Mouse (Mus musculus) midbrain, embryonic 16.5 days (tissue): ENCODE measurements around the gene Rab26. TPM values are rescaled to one million over a fixed set of nuclear protein-coding genes. Genes with fewer than 3 reads are reported as not detected.

Source experiments
- ATAC-seq: fragments of 200-750 bp; cut with Nextera tagmentation; 2 replicates; pipeline ENCODE4 v1.8.0; 2017; ENCODE audit warnings: moderate TSS enrichment
- H3K27ac ChIP-seq: fragments of 300-500 bp; sonication (generic); 2 replicates; pipeline ENCODE4 v1.5.1; 2014; ENCODE audit warnings: mild to moderate bottlenecking, low read length, mixed read lengths
- H3K27me3 ChIP-seq: fragments of 300-500 bp; sonication (generic); 2 replicates; pipeline ENCODE4 v1.6.1; 2014; ENCODE audit warnings: low read depth, low read length, mixed read lengths; ENCODE audit not compliant: control insufficient read depth, insufficient read depth
- H3K36me3 ChIP-seq: fragments of 300-500 bp; sonication (generic); 2 replicates; pipeline ENCODE4 v1.6.1; 2014; ENCODE audit warnings: mild to moderate bottlenecking, low read length, moderate library complexity, mixed read lengths; ENCODE audit not compliant: control insufficient read depth, insufficient read depth
- H3K4me1 ChIP-seq: fragments of 300-500 bp; sonication (generic); 2 replicates; pipeline ENCODE4 v1.6.1; 2014; ENCODE audit warnings: mild to moderate bottlenecking, low read length, mixed read lengths; ENCODE audit not compliant: control insufficient read depth, insufficient read depth
- H3K4me2 ChIP-seq: fragments of 300-500 bp; sonication (generic); 2 replicates; pipeline ENCODE4 v1.6.1; 2014; ENCODE audit warnings: mild to moderate bottlenecking, low read length, mixed read lengths
- H3K4me3 ChIP-seq: fragments of 300-500 bp; sonication (generic); 2 replicates; pipeline ENCODE4 v1.5.1; 2014; ENCODE audit warnings: low read depth, mild to moderate bottlenecking, low read length, moderate library complexity, mixed read lengths
- H3K9ac ChIP-seq: fragments of 300-500 bp; sonication (generic); 2 replicates; pipeline ENCODE4 v1.6.1; 2014; ENCODE audit warnings: low read depth, low read length, mixed read lengths
- H3K9me3 ChIP-seq: fragments of 300-500 bp; sonication (generic); replicated peaks from 2 replicates; pipeline ENCODE4 v1.6.1; 2014; ENCODE audit warnings: mild to moderate bottlenecking, low read length, mixed read lengths; ENCODE audit not compliant: control insufficient read depth, poor library complexity, severe bottlenecking
- WGBS: fragments of 180-500 bp; shearing (Covaris S2); extraction: QIAGEN DNeasy Blood & Tissue Kit; methylation state at CpG from one replicate; pipeline ENCODE4 v1.1.7; 2014; 5-methylcytosine and 5-hydroxymethylcytosine counted together
- polyA plus RNA-seq: library from polyadenylated mRNA; unstranded; fragments of >200 nt; fragmentation: Nextera tagmentation; extraction: Ambion mirVana; gene quantifications from 2 replicates; pipeline ENCODE4 v1.2.1, GENCODE M21; 2015

Gene Rab26
- polyA plus RNA-seq, 1 experiment from 2014 or later: 14.7 TPM

DNA sequence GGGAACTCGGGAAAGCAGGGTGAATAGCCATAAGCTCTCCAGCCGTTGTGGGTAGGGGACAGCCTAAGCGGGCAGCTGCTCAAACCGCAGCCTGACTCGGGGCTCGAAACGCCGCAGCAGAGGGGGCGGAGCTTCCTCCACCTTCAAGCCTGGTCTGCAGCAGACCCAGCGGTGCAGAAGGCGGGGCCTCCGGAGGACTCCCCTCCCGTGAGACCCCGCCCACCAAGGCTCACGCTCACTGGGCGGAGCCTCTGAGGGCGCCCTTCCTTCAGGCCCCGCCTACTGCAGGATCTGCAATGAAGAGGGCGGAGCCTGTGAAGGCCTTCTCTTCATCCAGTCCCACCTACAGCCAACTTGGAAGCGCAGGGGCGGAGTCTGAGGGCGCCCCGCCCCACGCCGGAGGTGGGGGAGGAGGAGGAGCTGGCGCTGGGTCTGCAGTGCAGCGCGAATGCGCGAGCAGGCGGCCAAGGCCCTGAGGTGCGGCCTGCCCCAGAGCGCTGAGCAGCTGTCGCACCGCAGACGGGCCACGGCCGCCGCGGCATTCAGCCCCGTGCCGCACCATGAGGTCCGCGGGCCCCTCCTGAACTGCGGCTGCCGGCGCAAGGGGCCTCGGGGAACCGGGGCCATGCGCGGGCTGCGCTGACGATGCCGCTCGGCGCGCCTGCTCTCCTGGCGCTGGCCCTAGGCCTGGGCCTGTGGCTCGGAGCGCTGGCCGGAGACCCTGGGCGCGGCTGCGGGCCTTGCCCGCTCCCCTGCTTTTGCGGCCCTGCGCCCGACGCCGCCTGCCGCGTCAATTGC is 15.8 kb upstream of the Rab26 start, which contains the start of gene Pkd1:
TSS of gene Pkd1 (plus strand) at position 217 of the 798 bp plus-strand sequence.
- ATAC-seq: peak; percentile 94
- WGBS: under 1% methylated on average over 52 of the region's 72 CpGs
- Histone ChIP-seq H3K4me1 (peaks cover 26% of the 10 kb centered on the region), H3K4me3 (peak within 1 kb of the TSS; percentile 73), H3K9me3 (no peaks in the 10 kb centered on the region), H3K9ac (peak within 1 kb of the TSS; percentile 95), H3K4me2 (peak within 1 kb of the TSS; percentile 91), H3K27ac (peak within 1 kb of the TSS; percentile 89), H3K27me3 (no peaks in the 10 kb centered on the region), H3K36me3 (no peaks in the 10 kb centered on the region)

DNA sequence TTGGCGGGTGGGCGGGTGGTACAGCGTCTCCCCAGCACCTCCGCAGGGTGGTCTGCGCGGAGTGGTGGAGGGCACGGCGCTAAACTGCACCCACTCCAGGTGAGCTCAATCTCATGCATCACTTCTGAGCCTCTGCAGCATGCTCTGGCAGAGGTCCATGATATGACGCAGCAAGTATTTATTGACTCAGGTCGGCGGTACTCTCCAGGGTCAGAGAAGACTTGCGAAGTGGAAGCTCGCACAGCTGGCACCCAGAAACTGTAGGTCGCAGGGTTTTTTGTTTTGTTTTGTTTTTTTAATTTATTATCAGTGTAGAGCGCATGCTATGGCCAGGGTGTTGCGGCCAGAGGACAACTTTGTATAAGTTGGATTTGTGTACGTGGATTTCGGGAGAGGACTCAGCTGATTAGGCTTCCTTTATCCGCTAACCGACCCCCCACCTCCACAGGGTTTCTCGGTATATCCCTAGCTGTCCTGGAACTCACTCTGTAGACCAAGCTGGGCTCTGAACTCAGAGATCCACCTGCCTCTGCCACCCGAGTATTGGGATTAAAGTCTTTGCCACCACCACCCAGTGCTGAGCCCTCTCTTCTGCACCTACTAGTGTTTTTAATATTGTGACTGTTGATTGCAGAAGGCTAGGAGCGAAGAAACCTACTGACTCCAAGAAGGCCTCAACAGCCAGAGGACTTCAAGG is 15.1 kb upstream of the Rab26 start:
- H3K36me3 ChIP-seq: no peaks in the 10 kb centered on the region
- ATAC-seq: peak; percentile 44
- no peaks in the 10 kb centered on the region for H3K27me3 ChIP-seq
- H3K9me3 ChIP-seq: no peaks in the 10 kb centered on the region
- H3K4me2 ChIP-seq: peak overlapping the region; percentile 91
- H3K27ac ChIP-seq: peak overlapping the region; percentile 89
- 6% methylated on average over 23 of the region's 23 CpGs for WGBS
- peaks cover 23% of the 10 kb centered on the region for H3K4me1 ChIP-seq
- peak overlapping the region; percentile 95; the same call in 1 of the 2 replicates for H3K9ac ChIP-seq
- H3K4me3 ChIP-seq: peak overlapping the region; percentile 73

DNA sequence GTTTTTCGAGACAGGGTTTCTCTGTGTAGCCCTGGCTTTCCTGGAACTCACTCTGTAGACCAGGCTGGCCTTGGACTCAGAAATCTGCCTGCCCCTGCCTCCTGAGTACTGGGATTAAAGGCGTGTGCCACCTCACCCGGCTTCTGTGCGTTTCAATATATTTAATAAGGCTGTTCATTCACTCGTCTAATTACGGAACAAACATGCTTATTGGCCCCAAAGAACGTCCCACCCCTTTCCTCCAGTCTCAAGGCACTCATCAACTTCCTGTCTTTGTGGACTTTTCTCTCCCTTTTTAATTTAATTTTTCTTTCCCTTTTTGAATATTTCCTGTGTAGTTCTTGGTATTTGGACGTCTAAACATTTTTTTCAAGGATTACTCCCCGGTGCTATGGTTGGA is 14.4 kb upstream of the Rab26 start:
- no peaks in the 10 kb centered on the region for H3K36me3 ChIP-seq
- no peak overlapping the region for H3K4me3 ChIP-seq
- H3K9ac ChIP-seq: no peak overlapping the region
- peak overlapping the region; percentile 91; the same call in 1 of the 2 replicates for H3K4me2 ChIP-seq
- H3K27me3 ChIP-seq: no peaks in the 10 kb centered on the region
- no peaks in the 10 kb centered on the region for H3K9me3 ChIP-seq
- 47% methylated on average over 9 of the region's 9 CpGs for WGBS
- no peak overlapping the region for H3K27ac ChIP-seq
- peaks cover 23% of the 10 kb centered on the region for H3K4me1 ChIP-seq
- no peak for ATAC-seq

DNA sequence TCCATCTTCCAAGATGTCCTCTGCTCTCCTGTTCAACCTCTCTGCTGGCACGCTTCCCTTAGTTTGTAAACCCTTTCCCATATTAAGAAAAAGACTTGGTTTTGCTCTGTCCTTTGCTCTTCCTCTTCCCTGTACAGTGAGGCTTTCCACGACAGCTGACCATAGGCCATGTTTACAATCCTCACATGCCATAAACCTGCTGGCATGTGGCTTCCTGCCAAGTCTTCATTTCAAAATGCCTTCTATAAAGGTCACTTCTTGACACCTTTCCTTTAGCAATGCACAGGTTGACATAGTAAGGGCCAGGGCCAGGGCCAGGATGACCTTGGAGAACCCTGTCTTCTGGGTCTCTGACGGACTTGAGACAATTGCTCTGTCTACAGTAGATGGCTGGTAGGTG is 12.2 kb upstream of the Rab26 start:
- 99% methylated on average over 3 of the region's 3 CpGs for WGBS
- H3K27ac ChIP-seq: no peak overlapping the region
- no peaks in the 10 kb centered on the region for H3K36me3 ChIP-seq
- no peak overlapping the region for H3K4me2 ChIP-seq
- H3K9ac ChIP-seq: no peak overlapping the region
- no peak overlapping the region for H3K4me3 ChIP-seq
- ATAC-seq: no peak
- H3K27me3 ChIP-seq: no peaks in the 10 kb centered on the region
- peaks cover 4% of the 10 kb centered on the region for H3K4me1 ChIP-seq
- no peaks in the 10 kb centered on the region for H3K9me3 ChIP-seq

DNA sequence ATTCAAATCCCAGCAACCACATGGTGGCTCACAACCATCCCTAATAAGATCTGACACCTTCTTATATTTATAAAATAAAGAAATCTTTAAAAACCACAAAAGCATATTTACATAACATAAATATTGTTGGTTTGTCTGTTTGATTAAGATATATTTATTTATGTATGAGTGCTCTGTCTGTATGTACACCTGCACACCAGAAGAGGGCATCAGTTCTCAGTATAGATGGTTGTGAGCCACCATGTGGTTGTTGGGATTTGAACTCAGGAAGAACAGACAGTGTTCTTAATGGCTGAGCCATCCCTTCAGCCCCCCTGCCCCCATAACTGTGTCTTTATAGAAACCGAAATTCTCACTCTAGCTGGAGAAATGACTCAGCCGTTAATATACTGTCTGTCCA is 11.2 kb upstream of the Rab26 start:
- Histone ChIP-seq H3K27ac (no peak overlapping the region), H3K9ac (no peak overlapping the region), H3K27me3 (no peaks in the 10 kb centered on the region), H3K36me3 (no peaks in the 10 kb centered on the region), H3K4me1 (no peaks in the 10 kb centered on the region), H3K4me2 (no peak overlapping the region), H3K4me3 (no peak overlapping the region), H3K9me3 (no peaks in the 10 kb centered on the region)
- no peak for ATAC-seq
- 88% methylated on average over 2 of the region's 2 CpGs for WGBS

DNA sequence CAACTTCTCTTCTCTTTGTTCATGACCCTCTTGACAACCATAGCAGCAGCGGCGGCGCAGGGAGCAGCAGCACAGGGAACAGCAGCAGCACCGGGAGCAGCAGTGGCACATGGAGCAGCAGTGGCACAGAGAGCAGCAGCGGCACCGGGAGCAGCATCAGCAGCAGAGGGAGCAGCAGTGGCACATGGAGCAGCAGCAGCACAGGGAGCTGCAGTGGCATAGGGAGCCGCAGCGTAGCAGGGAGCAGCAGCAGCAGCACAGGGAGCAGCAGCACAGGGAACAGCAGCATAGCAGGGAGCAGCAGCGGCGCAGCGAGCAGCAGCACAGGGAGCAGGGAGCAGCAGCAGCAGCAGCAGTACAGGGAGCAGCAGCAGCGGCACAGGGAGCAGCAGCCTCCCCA is 10.6 kb upstream of the Rab26 start:
- ATAC-seq: no peak
- H3K9ac ChIP-seq: no peak overlapping the region
- no peak overlapping the region; the same call in 1 of the 2 replicates for H3K4me2 ChIP-seq

DNA sequence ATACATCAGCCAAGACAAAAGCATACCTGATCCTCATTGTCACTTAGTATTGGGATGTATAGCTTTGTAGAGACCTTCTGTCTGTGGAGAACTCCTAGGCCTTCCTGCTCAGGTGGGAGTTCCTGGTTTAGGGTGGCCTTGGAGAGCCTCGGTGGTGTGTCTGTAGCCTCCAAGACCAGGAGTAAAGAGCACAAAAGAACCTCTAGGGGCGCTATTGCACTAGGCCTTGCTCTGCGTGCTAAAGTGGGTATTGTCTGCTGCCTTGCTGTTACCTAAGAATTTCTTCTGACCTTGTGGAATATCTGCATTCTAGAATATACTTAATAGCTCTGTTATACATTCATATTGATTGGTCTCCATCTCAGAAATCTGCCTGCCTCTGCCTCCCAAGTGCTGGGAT is 6.4 kb upstream of the Rab26 start:
- WGBS: 4% methylated on average over 3 of the region's 3 CpGs
- H3K27me3 ChIP-seq: no peaks in the 10 kb centered on the region
- no peaks in the 10 kb centered on the region for H3K9me3 ChIP-seq
- no peak overlapping the region for H3K4me3 ChIP-seq
- H3K9ac ChIP-seq: no peak overlapping the region
- ATAC-seq: no peak
- no peak overlapping the region for H3K27ac ChIP-seq
- H3K4me2 ChIP-seq: no peak overlapping the region
- H3K36me3 ChIP-seq: no peaks in the 10 kb centered on the region
- H3K4me1 ChIP-seq: peaks cover 14% of the 10 kb centered on the region

More for the DNA sequence above, 10.6 kb upstream of the Rab26 start:
- Histone ChIP-seq H3K4me3 (no peak overlapping the region), H3K27me3 (no peaks in the 10 kb centered on the region), H3K36me3 (no peaks in the 10 kb centered on the region), H3K9me3 (no peaks in the 10 kb centered on the region), H3K4me1 (no peaks in the 10 kb centered on the region), H3K27ac (no peak overlapping the region)
- 18% methylated on average over 12 of the region's 12 CpGs for WGBS

DNA sequence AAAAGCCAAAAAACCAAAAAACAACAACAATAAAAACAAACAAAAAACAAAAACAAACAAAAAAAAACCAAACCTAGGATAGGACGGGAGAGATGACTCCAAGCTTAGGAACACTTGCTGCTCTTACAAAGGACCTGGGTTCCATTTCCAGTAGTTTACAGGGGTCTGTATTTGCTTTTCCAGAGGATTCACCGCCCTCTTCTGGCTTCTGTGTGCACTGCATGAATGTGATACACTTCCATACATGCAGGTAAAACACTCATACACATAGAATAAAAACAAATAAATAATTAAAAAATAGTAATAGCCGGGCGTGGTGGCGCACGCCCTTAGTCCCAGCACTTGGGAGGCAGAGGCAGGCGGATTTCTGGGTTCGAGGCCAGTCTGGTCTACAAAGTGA is 4.9 kb upstream of the Rab26 start:
- Histone ChIP-seq H3K4me3 (no peak overlapping the region), H3K36me3 (no peaks in the 10 kb centered on the region), H3K4me2 (no peak overlapping the region), H3K27ac (no peak overlapping the region), H3K27me3 (no peaks in the 10 kb centered on the region), H3K9me3 (no peaks in the 10 kb centered on the region), H3K9ac (no peak overlapping the region), H3K4me1 (peaks cover 14% of the 10 kb centered on the region)
- no peak for ATAC-seq
- 69% methylated on average over 8 of the region's 8 CpGs for WGBS

DNA sequence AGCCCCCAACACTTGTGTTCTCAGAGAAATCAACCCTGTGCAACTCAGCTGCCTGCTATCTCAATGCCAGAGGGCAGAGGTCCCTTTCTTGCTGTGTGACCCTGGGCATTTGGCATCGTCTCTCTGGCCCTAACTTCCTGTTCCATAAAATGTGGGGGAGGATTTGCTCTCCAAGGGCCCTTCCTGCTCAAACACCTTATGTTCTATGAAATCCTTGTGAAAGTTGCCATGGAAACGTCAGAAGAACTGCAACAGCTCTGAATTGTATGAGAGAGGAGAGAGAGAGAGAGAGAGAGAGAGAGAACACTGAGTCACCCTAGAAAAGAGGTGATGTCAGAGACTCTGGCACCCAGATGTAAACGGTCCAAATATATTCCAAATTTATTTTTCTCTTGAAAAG is 3.5 kb upstream of the Rab26 start:
- Histone ChIP-seq H3K4me2 (0 out of 2 replicates have a peak overlapping the region, but pooled peaks have one; percentile 4), H3K27me3 (no peaks in the 10 kb centered on the region), H3K9ac (0 out of 2 replicates have a peak overlapping the region, but pooled peaks have one; percentile 11), H3K27ac (peak overlapping the region; percentile 74), H3K4me1 (peaks cover 24% of the 10 kb centered on the region), H3K4me3 (no peak overlapping the region), H3K9me3 (no peaks in the 10 kb centered on the region), H3K36me3 (no peaks in the 10 kb centered on the region)
- 27% methylated on average over 3 of the region's 3 CpGs for WGBS
- ATAC-seq: peak; percentile 33; the same call in 1 of the 2 replicates
